Mouse (Mus musculus) cerebellum, adult (tissue): ENCODE data around the gene Haus5.
A peak's percentile ranks its signal among the peaks of the same experiment; 100 is the strongest.

ENCODE experiments used
- ATAC-seq: cut with Nextera tagmentation; 2 replicates; pipeline ENCODE4 v1.9.2; 2017; ENCODE audit warnings: mild to moderate bottlenecking, moderate library complexity, mixed read lengths; ENCODE audit not compliant: insufficient number of reproducible peaks, low FRiP score, low TSS enrichment

The Haus5 gene

GRCm38 (mm10) chr7:30629013-30629412, 35.8 kb downstream of the Haus5 start:
- ATAC-seq: no peak

GRCm38 (mm10) chr7:30626647-30627046, 38.1 kb downstream of the Haus5 start:
- ATAC-seq: no peak

- peak; percentile 90 for ATAC-seq
Measured at GRCm38 (mm10) chr7:30625530-30626384, 39.0 kb downstream of the Haus5 start, which contains the start of gene Cox6b1. TSS of gene Cox6b1 (minus strand) at chr7:30626151.

GRCm38 (mm10) chr7:30619202-30619601, 45.6 kb downstream of the Haus5 start:
- ATAC-seq: no peak

GRCm38 (mm10) chr7:30618658-30619057, 46.1 kb downstream of the Haus5 start:
- no peak for ATAC-seq

GRCm38 (mm10) chr7:30615049-30615760, 49.6 kb downstream of the Haus5 start:
- no peak for ATAC-seq

- no peak for ATAC-seq
Measured at GRCm38 (mm10) chr7:30614454-30614853, 50.3 kb downstream of the Haus5 start.

- no peak for ATAC-seq
Measured at GRCm38 (mm10) chr7:30613529-30614112, 51.2 kb downstream of the Haus5 start.

- no peak for ATAC-seq
Measured at GRCm38 (mm10) chr7:30612654-30613402, 52.0 kb downstream of the Haus5 start, which contains the start of gene Upk1a. TSS of gene Upk1a (minus strand) at chr7:30612847.

GRCm38 (mm10) chr7:30610043-30610442, 54.8 kb downstream of the Haus5 start:
- ATAC-seq: no peak

- no peak for ATAC-seq
Measured at GRCm38 (mm10) chr7:30608476-30608875, 56.3 kb downstream of the Haus5 start.

GRCm38 (mm10) chr7:30607706-30608309, 57.0 kb downstream of the Haus5 start:
- no peak for ATAC-seq

GRCm38 (mm10) chr7:30604944-30605343, 59.9 kb downstream of the Haus5 start:
- no peak for ATAC-seq

- no peak for ATAC-seq
Measured at GRCm38 (mm10) chr7:30604424-30604823, 60.4 kb downstream of the Haus5 start.
